Comparison of ENCODE assay signal across 7 mouse cellular contexts in the genomic region with DNA sequence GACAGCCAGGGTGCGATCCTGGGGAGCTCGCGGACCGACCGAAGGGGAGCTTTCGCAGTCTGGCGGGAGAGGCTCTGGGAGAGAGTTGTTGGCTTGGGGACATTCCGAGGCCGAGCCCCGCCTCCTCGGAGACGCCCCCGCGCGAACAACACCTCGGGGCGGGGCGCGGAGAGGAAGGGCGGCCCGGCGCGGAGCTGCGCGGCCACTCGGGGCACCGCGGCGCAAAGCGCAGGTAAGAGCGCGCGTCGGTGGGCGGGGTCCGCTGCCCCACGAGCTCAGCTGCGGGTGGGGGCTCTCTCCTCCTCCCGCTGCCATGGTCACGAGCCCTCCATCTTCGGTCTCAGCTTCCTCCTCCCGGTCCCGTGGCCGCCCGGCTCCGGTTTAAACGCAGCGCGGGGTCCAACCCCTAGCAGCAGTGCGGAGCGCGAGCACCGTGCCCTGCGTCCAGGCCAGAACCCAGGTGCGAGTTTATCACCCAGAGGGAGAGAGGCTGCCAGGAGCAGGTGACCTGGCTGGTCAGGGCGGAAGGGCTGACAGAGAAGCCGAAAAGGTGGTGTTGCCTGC. TPM values are rescaled to one million over a fixed set of nuclear protein-coding genes. Genes with fewer than 3 reads are reported as not detected.
DNase-seq lines count a peak whose midpoint lies in the region; ATAC-seq and TF ChIP-seq lines count a peak whose summit lies in the region.

A gene (minus strand): TSS at position 116 of the 564 bp plus-strand sequence.

- peak; percentile 87 for ATAC-seq in intestine, embryonic 15.5 days
- no peak; the same call in 1 of the 2 replicates for ATAC-seq in midbrain, embryonic 15.5 days (replicated peaks)
- ATAC-seq in stomach, embryonic 15.5 days (ENCODE audit: insufficient read depth, low FRiP score, low read depth): peak; percentile 84

- H3K27me3 ChIP-seq in intestine, embryonic 15.5 days (replicated peaks): peaks cover 7% of the 10 kb centered on the region
- H3K27me3 ChIP-seq in midbrain, embryonic 15.5 days (replicated peaks): peaks cover 32% of the 10 kb centered on the region
- H3K27me3 ChIP-seq in stomach, embryonic 15.5 days (replicated peaks): peaks cover 11% of the 10 kb centered on the region

- under 1% methylated on average over 57 of the region's 57 CpGs for WGBS in intestine, embryonic 15.5 days
- 2% methylated on average over 43 of the region's 57 CpGs for WGBS in midbrain, embryonic 15.5 days
- WGBS in stomach, embryonic 15.5 days: under 1% methylated on average over 56 of the region's 57 CpGs

- no peak for TF ChIP-seq CTCF in brain, embryonic 14.5 days (IDR thresholded peaks at IDR 0.05; ENCODE audit: borderline replicate concordance, extremely low read depth, insufficient read depth, insufficient read length)

- peak within 1 kb of the TSS; percentile 79 for H3K27ac ChIP-seq in intestine, embryonic 15.5 days
- H3K27ac ChIP-seq in midbrain, embryonic 15.5 days: no peak within 1 kb of the TSS
- peak within 1 kb of the TSS; percentile 70 for H3K27ac ChIP-seq in stomach, embryonic 15.5 days

- H3K9me3 ChIP-seq in intestine, embryonic 15.5 days: no peaks in the 10 kb centered on the region
- no peaks in the 10 kb centered on the region for H3K9me3 ChIP-seq in midbrain, embryonic 15.5 days
- no peaks in the 10 kb centered on the region for H3K9me3 ChIP-seq in stomach, embryonic 15.5 days

- TF ChIP-seq POLR2A in brain, embryonic 14.5 days (IDR thresholded peaks at IDR 0.05; ENCODE audit: borderline replicate concordance, extremely low read depth, insufficient read depth, insufficient read length, poor library complexity, severe bottlenecking): no peak

- H3K36me3 ChIP-seq in intestine, embryonic 15.5 days: no peaks in the 10 kb centered on the region
- no peaks in the 10 kb centered on the region for H3K36me3 ChIP-seq in midbrain, embryonic 15.5 days (replicated peaks)
- H3K36me3 ChIP-seq in stomach, embryonic 15.5 days: no peaks in the 10 kb centered on the region

- H3K4me3 ChIP-seq in intestine, embryonic 15.5 days (replicated peaks): peak within 1 kb of the TSS; percentile 60
- peak within 1 kb of the TSS; percentile 48 for H3K4me3 ChIP-seq in midbrain, embryonic 15.5 days
- peak within 1 kb of the TSS; percentile 60 for H3K4me3 ChIP-seq in stomach, embryonic 15.5 days (replicated peaks)

- DNase-seq in R1 (ENCODE audit: low read depth, low spot score) (peak; percentile 88), liver (peak; percentile 64)
- peak; percentile 15 for DNase-seq in brain, embryonic 14.5 days (ENCODE audit: low read depth)
- DNase-seq in heart, adult 11 months: peak; percentile 99

- peak within 1 kb of the TSS; percentile 92 for H3K4me2 ChIP-seq in intestine, embryonic 15.5 days (replicated peaks)
- H3K4me2 ChIP-seq in midbrain, embryonic 15.5 days: peak within 1 kb of the TSS; percentile 96
- peak within 1 kb of the TSS; percentile 93 for H3K4me2 ChIP-seq in stomach, embryonic 15.5 days

- H3K9ac ChIP-seq in intestine, embryonic 15.5 days: peak within 1 kb of the TSS; percentile 42
- peak within 1 kb of the TSS; percentile 30 for H3K9ac ChIP-seq in midbrain, embryonic 15.5 days
- peak within 1 kb of the TSS; percentile 45 for H3K9ac ChIP-seq in stomach, embryonic 15.5 days

- H3K4me1 ChIP-seq in intestine, embryonic 15.5 days (replicated peaks): peaks cover 20% of the 10 kb centered on the region
- H3K4me1 ChIP-seq in midbrain, embryonic 15.5 days: peaks cover 19% of the 10 kb centered on the region
- peaks cover 26% of the 10 kb centered on the region; the same call in 1 of the 2 replicates for H3K4me1 ChIP-seq in stomach, embryonic 15.5 days

RNA-seq across cellular contexts. Expression of the gene that starts here (rescaled TPM):
- polyA plus RNA-seq in brain, embryonic 14.5 days (2012; rRNA removed): 0.61 and 1.1 TPM in 2 replicates
- 2.1 and 2.5 TPM in 2 replicates for polyA plus RNA-seq in intestine, embryonic 15.5 days (2015; fragmentation: Nextera tagmentation; extraction: Ambion mirVana)
- 2.7 and 3.1 TPM in 2 replicates for polyA plus RNA-seq in midbrain, embryonic 15.5 days (2015; fragmentation: Nextera tagmentation; extraction: Ambion mirVana)
- 1.8 TPM in 2 replicates for polyA plus RNA-seq in stomach, embryonic 15.5 days (2015; fragmentation: Nextera tagmentation; extraction: Ambion mirVana)

Comparison
In these comparisons a context has a peak if more than half of its experiments do, and no peak if none do; other contexts are left out.
1. DNase-seq: peak in every context shown above with its lines; median percentile 99 in heart, adult 11 months; 88 in R1; 64 in liver; 15 in brain, embryonic 14.5 days.